Mouse (Mus musculus) gastrocnemius, adult 18-20 months (tissue): ENCODE results near the gene Zdhhc17. TPM values are rescaled to one million over a fixed set of nuclear protein-coding genes. Genes with fewer than 3 reads are reported as not detected.

Experiments
- DNase-seq: peaks from one replicate; pipeline ENCODE4 v3.0.0; 2021; ENCODE audit warnings: low spot score
- total RNA-seq, 2 experiments: library from RNA; stranded (reverse); gene quantifications; 2 replicates each; pipeline ENCODE4 v1.2.3; 2021

Zdhhc17 gene
- total RNA-seq, 2 experiments from 2014 or later = 17.1 to 19.2 TPM

DNA sequence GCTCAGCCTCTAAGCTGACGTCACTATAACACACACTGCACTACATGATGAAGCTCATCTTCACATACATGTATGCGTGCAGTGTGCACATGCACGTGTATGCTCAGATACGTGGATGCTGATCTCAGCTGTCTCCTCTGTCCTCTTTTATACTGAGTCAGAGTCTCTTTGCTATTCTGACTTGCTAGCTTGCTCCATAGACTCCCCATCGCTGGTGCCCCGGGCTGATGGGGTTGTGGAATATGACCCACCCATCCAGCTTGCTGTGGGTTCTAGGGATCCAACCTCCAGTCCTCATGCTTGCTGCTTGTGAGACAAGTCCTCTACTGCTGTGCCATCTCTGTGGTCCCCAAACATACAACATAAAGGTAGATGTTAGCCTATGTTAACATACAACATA, 51.1 kb downstream of the Zdhhc17 start:
- DNase-seq = no peak

DNA sequence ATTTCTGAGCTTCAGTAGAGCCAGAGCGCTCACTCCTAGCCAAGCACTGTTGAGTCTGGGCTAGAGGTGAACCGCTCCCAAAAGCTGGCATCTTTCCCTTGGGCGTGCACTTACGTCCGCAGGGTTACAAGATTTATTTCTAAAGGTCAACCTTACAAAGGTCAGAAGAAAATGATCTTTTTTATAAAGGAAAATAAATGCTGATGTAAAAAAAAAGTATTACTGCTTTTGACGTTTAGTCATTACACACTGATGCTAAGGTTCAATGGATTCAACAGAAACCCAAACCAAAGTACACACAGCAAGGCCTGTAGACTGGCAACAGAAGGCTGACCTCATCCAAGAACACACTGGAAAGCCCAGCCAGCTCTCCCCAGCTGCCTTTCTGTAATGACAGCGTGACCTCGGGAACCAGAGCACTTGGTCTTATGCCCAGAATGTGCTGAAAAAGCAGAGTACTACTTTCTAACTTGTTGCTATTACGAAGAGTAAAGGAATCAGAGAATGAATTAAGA, 56.9 kb downstream of the Zdhhc17 start:
- DNase-seq = peak; percentile 93

DNA sequence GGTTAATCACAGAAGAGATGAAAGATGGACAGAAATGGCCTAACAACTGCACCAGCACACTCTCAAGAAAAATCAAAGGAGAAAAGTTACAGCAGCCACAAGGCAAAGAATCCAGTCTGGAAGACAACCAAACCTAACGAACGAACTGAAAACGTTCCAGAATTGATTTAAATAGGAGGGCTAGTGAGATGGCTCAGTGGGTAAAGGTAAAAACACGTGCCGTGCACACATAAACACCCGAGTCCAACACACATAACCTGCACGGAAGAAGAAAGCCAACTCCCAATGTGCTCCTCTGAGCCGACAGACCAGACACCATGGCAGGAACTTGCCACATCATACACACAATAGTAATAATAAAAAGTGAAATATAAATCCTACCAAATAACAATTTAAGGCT, 57.7 kb downstream of the Zdhhc17 start:
- DNase-seq = no peak

DNA sequence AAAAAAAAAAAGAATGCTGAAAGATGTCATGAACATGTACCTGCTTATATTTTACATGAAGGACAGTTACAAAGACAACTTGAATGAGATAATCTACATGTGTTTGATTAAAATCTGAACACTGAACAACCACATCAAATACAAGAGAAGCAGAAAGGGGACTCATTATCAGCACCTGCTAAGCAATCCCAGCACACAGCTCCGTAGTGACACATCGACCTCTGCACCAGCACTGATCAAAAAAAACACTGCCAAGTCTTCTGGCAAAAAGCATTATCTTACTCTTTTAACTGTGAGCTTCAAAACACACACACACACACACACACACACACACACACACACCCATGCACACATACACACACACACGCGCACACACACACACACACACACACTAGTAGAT, 58.2 kb downstream of the Zdhhc17 start:
- no peak for DNase-seq

DNA sequence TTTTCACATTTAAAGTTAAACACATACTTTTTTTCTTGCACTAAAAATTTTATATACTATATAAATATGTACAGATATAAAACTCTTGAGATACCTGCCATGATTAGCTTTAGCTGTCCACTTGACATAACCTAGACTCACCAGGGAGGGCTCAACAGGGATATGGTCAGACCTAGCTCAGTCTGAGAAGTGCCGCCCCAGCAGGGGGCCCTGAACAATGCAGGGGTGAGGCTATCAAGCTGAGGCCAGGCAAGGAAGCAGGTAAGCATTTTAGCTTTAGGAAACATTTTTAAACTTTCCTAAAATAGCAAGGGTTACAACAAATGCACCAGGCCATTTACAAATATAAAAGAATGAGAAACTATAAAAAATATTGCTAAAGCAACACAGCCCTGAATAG, 58.8 kb downstream of the Zdhhc17 start:
- DNase-seq = no peak

DNA sequence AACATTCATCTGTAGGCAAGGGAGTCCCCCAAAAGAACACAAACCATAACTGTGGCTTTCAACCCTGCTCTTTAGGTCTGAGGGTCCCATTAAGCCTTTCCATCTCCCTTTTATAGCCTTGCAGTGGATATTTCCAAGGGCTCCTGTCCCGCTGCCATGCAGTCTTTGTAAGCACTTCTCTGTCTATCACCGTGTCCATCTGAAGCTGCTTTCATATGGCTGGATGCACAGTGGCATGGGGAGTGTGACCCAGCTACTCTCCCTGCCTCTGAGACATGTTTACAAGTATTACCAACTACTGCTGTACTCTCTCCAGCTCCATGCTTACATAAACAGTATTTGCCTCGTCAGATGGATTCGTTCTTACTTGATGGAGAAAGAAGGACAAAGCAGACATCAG, 62.4 kb downstream of the Zdhhc17 start:
- DNase-seq = no peak

DNA sequence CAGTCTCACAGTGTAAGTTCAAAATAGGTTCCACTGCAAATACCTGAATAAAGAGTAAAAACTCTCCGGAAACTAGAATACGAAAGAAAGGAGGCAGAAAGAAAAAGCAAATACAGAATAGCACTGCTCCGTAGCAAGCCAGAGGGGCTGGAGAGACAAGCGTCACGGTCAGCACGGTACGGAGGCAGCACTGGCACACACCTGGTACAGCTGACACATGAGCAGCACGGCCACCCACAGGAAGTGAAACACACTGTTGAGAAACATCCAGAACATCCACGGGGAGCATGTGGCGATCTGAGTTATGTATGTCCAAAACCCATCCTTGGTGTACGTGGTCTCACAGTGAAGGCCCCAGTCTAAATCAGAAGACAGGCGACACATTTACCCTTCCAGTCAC, 64.0 kb downstream of the Zdhhc17 start:
- DNase-seq = no peak

DNA sequence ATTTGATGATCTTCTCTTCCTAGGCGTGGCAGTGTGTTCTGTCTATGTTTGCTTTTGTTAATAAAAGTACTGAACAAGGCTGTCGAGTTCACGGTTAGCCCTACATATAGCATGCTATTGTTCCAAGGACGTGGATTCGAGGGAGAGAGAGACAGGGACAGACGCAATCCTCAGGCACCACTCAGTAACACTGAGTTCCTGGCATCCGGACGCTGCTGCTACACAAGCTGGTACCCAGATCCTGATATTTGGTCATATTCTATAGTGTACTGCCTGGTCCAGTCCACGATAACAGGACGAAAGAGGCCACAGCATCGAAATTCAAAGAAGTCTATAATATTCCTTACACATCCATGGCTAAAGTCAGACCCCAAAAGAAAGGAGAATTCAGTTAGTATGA, 65.8 kb downstream of the Zdhhc17 start:
- DNase-seq = no peak

DNA sequence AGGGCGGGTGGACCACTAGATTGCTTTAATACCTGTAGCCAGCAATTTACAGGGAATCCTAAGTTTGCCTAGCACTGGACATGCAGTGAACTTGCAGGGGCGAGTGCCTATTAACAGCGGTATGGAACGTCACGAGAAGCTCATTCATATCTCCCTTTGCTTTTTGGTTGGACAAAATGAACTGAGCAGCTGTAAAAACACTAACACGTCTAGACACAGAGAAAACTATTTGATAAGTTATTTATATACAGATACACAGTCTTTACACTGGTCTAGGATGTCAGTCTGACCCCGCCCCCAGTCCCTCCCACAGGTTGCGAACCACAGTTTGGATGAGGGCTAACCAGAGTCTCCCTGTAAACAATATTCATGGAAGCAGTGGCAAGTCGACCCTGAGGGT, 67.1 kb downstream of the Zdhhc17 start:
- DNase-seq = no peak

DNA sequence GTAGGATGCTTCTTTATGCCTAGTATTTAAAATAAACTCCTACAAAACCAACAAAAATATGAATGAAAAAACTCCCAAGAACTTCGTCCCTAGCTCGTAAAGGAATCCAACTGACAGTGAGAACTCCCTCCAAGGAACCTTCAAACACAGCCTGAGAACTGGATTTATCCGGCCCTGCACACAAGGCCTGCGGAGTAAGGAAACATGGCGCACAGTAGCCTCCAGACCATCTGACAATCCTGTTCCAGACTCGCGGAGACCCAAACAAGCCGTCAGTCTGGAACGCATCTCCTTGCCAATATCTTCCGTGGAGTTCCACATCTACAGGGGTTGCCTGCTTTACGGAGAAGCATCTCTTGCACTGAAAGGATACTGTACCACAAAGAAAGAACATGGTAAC, 68.0 kb downstream of the Zdhhc17 start:
- no peak for DNase-seq

DNA sequence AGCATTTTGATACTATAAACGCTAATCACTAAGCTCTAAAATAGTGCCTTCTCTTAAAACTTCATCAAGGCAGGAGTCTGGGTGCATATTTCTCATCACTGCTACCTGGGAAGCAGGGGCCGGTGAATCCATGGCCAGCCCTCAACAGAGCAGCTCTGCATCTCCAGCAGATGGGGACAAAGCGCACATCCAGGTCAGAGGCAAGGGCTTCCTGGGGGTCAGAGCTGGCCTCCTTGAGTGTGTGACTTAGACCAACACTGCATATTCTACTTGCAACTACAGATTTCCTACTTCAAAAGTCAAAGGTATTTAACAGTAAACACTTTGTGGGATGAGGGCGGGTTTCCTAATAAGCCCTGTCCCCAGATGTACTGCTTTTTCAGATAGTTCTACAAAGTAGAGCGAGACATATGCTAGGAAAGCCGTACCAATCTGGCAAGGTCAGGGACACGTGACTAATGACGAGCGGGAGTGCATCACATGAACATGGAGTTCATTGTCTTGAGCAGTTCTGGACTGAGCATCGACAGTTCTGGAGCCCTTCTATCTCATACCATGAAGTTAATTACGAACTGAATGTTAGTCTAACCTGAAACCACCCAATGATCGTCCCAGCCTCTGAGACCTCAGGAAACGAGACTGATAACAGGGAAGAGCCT, 69.1 kb downstream of the Zdhhc17 start:
- DNase-seq = no peak

DNA sequence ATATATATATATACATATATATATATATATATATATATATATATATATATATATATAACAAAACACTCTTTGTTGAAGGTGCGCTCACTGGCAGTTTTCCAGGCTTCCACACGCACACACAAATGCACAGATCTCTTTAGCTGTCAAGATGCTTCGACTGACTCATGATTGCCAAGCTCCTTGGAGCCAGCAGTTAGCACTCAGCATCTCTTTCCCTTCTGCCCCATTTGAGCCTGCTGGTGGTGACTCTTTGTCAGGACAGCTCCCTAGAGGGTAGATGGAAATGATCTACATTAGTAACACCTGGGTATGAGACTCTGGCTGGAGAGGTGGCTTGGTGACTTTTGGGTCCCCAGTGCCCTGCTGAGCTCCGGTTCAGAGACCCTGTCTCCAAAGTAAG, 70.2 kb downstream of the Zdhhc17 start:
- no peak for DNase-seq

DNA sequence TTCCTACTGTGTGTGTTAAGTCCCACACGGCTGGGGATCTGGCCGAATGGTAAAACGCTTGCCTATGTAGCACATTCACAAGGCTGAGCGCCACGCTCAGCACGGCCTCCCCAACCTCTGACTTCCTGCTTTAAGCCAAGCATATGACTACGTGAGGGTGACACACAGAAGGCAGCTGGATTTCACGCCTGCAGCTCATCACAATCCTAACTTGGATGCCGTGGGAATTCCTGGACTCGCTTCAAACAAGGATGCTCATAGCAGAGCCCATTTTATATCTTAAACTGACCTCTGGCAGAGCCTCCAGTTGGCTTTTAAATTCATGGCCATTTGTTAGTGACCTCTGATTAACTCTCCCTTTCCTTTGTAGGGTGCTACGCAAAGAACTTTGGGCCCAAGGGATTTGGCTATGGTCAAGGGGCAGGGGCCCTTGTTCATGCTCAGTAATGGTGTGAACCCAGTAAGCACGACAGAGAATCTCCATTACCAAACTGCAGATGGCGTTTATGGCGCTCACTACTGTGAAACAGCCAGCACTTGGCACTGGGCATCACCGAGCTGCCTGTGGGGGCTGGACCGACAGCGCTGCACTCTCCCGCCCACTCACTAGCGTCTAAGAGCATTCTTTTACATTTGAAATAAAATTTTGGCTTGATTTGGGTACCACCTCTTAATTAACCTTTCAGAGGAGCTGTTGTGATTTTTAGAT, 70.9 kb downstream of the Zdhhc17 start:
- DNase-seq = no peak

DNA sequence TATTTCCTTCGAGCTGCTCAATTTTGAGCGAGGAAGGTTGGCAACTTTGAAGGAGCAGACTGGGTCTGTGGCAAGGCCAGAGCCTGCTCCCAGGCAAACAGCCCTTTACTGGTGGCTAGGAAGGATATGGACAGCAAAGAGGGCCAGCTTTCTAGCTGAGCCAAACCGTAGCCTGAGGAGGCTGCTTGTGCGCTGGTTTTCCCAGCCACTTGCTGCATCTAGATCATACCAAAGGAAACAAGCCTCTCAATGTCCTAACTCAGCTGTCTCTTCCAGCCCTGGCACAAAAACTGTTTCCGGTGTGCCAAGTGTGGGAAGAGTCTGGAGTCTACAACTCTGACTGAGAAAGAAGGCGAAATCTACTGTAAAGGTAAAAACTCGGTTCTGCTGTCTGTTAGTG, 71.6 kb downstream of the Zdhhc17 start:
- no peak for DNase-seq

DNA sequence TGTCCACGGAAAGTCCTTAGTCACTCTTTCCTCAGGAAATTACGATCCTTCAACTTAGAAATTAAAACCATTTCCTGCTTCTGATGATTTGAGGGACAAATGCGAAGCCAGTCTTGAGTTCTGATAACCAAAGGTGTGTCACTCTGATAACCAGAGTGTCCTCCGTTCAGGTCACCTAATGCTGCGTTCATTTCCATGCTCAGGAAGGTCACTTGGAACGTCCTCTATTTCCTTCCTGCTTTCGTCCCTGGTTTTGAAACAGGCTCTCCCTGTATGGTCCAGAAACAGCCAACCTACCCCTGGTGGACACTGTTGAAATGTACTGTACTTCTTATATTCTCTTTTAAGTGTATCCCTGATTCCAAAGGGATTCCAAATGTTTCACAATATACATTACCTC, 74.3 kb downstream of the Zdhhc17 start:
- no peak for DNase-seq

DNA sequence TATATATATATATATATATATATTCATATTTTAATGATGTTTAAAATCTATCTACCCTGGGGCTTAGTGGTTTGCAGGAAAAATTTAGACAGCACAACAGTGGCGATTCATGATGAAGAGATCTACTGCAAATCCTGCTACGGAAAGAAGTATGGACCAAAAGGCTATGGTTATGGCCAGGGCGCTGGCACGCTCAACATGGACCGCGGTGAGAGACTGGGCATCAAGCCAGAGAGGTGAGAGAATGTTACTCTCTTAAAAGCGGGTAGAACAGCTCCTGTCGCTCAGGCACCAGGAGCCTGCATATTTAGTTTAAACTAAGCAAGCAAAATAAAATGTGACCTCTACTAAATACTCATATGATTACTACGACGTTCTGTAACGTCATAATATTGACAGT, 74.9 kb downstream of the Zdhhc17 start:
- no peak for DNase-seq

DNA sequence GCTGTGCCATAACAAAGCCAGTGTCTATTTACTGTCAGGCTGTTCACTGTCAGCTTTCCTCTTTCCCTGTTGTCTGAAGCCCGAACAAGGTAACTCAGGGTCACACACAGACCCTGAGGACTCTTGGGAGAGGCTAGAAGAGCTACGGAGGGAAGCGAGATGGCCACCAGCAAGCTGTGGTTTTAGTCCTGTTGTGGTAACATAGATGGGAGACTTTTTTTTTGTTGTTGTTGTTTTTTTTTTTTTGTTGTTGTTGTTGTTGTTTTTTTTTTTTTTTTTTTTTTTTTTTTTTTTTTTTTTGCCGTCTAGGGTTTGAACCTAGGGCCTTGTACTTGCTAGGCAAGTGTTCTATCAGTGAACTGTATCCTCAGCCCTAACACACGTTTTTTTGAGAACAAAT, 76.4 kb downstream of the Zdhhc17 start:
- DNase-seq = no peak

DNA sequence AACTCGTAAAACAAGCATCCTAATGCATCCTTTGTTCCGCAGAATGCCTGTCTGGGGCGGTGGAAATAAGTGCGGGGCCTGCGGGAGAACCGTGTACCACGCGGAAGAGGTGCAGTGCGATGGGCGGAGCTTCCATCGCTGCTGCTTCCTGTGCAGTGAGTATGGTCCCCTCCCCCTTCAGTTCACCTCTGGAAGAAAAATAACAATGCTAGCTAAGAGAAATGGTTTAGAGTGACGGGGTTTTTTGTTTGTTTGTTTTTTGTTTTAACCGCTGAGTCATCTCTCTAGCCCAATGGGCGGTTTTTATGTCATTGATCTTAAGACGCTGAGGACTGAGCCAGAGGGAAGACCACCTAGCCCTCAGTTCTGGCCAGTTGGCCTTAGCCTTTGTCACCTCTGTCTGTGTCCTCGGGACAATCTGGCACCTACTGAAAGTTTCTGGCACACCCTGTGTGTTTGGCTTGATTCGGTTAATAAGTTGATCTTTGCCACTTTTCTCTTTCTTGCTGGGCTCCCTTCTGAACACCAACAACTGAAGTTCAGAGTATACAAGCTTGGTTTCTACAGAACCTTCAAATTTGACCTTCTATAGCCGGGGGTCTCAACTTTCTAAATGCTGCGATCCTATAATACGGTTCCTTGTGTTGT, 77.9 kb downstream of the Zdhhc17 start:
- no peak for DNase-seq

DNA sequence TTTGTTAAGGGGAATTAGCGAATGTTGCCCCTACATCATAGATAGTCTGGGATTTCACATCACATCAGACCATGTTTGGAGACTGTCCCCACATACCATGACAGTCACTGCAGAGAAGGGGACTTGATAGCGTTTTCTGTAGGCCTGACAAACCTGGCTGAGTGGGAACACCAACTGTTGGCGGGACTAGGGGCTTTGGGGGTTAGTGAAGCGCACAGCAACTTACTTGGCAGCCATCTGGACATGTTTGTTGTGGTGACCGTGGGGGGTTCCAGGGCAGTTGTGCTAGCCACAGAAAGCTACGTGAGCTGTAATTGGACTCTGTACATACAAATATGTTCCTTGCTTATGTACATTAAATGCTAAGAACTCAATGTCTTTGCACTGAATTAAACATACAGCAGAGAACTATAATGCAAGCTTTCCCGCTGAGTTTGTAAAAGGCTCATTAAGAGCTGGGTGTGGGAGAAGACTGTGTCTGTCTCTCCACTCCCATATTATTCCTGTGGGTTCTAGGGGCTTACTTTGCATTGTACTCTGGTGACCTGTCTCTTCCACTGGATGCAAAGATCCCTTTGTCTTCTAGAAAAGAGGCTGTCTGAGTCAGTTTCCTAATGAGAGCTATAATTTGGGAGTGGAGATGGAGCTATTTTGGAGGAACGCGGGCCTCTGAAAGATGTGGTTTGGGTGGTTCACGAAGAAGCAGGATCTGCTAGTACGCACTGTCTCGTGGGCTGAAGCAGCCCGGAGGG, 78.6 kb downstream of the Zdhhc17 start:
- no peak for DNase-seq

DNA sequence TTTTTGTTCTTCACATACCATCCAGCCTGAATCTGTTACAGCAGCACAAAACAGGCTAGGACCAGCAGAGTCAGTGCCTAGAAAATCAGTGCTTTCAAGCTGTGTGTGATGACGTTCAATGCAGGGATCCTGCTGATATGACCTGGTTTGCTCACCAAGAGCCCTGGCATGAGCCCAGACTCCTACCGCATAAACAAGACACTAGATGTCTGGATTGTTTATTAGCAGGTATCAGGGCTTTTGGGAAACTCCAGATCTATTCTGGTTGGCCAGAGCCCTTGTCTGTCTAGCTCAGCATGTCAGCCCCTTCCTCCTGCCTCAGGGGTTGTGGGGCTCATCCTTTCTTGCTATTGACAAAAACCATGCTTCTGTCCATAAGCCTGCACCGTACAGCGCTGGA, 80.2 kb downstream of the Zdhhc17 start:
- DNase-seq = no peak

DNA sequence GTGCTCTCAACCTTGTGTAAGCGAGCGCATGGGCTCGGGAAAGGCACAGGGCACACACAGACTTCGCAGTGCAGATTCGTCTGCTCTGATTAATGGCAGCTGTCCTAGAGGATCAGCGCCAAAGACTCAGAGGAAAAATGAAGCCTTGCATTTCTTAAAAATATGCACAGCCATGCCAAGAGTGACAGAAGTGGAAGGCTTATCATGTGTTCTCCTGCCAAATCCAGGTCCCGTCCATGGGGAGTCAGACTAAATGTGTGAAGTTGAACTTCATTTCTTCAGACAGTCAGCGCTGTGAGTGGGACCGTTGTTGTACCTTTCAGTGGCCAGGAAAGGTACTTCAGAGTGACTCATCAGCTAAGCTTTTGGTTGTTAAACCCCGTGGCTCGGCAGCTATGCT, 82.4 kb downstream of the Zdhhc17 start:
- peak; percentile 44 for DNase-seq

DNA sequence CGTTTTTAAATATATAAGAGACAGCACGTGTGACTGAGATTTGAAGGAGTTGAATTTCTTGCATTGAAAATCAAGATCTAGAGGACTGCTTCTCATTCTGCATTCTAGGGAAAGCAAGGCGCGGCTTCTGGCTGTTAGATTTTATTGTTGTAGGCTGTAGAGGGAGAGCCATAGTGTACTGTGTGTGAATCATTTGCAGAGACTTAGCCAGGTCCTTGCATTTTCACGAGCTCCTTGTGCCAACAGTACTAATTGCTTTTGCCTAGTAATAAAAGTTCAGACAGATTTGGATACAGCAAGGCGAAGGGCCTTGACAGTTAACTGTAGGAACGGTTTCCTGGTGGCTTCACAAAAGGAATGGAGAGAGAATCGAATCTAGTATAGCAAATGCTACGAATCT, 87.3 kb downstream of the Zdhhc17 start:
- DNase-seq = no peak
